Mouse (Mus musculus) small intestine, adult 2 months (tissue): Measurements from ENCODE around the gene Tbc1d17. TPM values are rescaled to one million over a fixed set of nuclear protein-coding genes. Genes with fewer than 3 reads are reported as not detected.

Source experiments
- H3K27ac ChIP-seq: fragments of 200-500 bp; 2 replicates; pipeline ENCODE4 v1.5.1; 2012; ENCODE audit warnings: low read depth, low read length, control low read depth, inconsistent platforms; ENCODE audit not compliant: insufficient read depth
- H3K27me3 ChIP-seq: fragments of 200-500 bp; 2 replicates; pipeline ENCODE4 v1.6.1; 2012; ENCODE audit warnings: mild to moderate bottlenecking, moderate library complexity, low read length, inconsistent platforms; ENCODE audit not compliant: control insufficient read depth, insufficient read depth
- H3K36me3 ChIP-seq: fragments of 200-500 bp; 2 replicates; pipeline ENCODE4 v1.6.1; 2012; ENCODE audit warnings: mild to moderate bottlenecking, low read length, control low read depth, inconsistent platforms; ENCODE audit not compliant: control insufficient read depth, insufficient read depth
- H3K4me1 ChIP-seq: fragments of 200-500 bp; 2 replicates; pipeline ENCODE4 v1.6.1; 2012; ENCODE audit warnings: low read length, inconsistent platforms, mixed read lengths; ENCODE audit not compliant: control insufficient read depth, insufficient read depth, insufficient read length
- H3K4me3 ChIP-seq: fragments of 200-500 bp; 2 replicates; pipeline ENCODE4 v1.5.1; 2012; ENCODE audit warnings: low read depth, mild to moderate bottlenecking, control low read depth, inconsistent platforms, low read length, moderate library complexity
- CTCF ChIP-seq: fragments of 200-500 bp; IDR thresholded peaks from 2 replicates; pipeline ENCODE4 v1.5.1; 2012; ENCODE audit warnings: low read depth, mild to moderate bottlenecking, control low read depth, inconsistent platforms, low read length, moderate library complexity, mixed read lengths; ENCODE audit not compliant: insufficient replicate concordance, insufficient read length; ENCODE audit errors: extremely low read depth
- POLR2A ChIP-seq: fragments of 200-500 bp; IDR thresholded peaks from 2 replicates; pipeline ENCODE4 v1.6.1; 2012; ENCODE audit warnings: low read depth, mild to moderate bottlenecking, control low read depth, inconsistent platforms, low read length, moderate library complexity
- WGBS: fragments of 180-500 bp; shearing (Covaris S2); methylation state at CpG from one replicate; pipeline ENCODE4 v1.1.7; 2018; 5-methylcytosine and 5-hydroxymethylcytosine counted together
- polyA plus RNA-seq: library from polyadenylated mRNA; depleted of rRNA; stranded (reverse); fragments of >200 nt; gene quantifications from 2 replicates; pipeline ENCODE4 v1.2.3, GENCODE M21; 2012

Gene Tbc1d17
- polyA plus RNA-seq, 1 experiment, result 63.2 TPM

DNA sequence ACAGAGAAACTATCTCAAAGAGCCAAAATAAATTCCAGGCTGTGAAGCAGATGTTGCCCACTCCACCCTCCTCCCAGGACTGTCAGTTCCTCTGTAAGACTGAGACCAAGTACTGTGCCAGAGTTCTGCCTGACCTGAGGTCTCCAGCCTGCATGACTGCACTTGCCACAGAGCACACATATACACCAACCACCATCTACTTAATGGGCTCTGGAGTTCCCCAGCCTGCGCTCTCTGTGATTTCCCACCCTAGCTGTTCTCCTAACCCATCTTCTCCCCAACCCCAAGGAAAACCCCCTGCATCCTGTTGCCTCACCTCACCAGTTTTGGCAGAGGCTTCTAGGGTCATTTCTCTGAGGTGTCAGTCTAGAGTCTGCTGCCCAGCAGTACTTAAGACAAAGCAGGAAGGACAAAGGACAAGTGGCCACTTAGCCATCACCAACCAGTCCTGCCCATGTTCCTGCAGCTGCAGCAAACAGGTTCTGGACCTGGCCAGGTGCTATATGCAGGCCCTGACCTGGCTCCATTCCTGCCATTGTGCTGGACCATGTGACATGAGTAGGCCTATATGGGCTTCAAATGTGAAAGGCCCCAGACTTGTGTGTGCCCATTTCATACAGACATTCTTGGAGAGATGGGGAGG is 13.4 kb downstream of the Tbc1d17 start:
- H3K4me3 ChIP-seq, result no peak overlapping the region
- H3K27ac ChIP-seq, result 0 out of 2 replicates have a peak overlapping the region, but pooled peaks have one; percentile 0
- H3K4me1 ChIP-seq, result peaks cover 21% of the 10 kb centered on the region
- TF ChIP-seq POLR2A, result no peak
- no peak for TF ChIP-seq CTCF
- H3K36me3 ChIP-seq, result peaks cover 13% of the 10 kb centered on the region
- 86% methylated on average over 1 of the region's 1 CpGs for WGBS
- no peaks in the 10 kb centered on the region for H3K27me3 ChIP-seq

DNA sequence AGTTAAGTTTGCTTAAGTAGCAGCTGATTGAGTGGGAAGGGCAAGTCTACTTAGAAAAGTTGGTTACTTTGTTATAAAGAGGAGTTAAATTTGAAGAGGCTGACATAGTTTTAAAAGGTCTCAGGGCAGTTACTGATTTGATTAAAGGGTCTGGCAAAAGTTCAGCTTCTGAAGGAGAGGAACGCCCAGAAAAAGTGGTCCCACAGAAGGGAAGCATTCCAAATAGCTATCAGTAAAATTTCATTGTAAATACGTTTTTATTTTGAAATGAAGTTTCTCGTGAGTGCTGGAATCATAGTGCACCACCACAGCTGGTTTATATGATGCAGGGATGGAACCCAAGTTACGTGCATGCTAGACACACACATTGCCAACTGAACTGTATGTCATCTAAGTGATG is 16.1 kb downstream of the Tbc1d17 start:
- no peak overlapping the region for H3K4me3 ChIP-seq
- WGBS, result 50% methylated on average over 4 of the region's 4 CpGs
- no peaks in the 10 kb centered on the region for H3K27me3 ChIP-seq
- H3K36me3 ChIP-seq, result peaks cover 35% of the 10 kb centered on the region
- H3K4me1 ChIP-seq, result peaks cover 8% of the 10 kb centered on the region
- TF ChIP-seq POLR2A (no peak), CTCF (no peak)
- no peak overlapping the region for H3K27ac ChIP-seq

DNA sequence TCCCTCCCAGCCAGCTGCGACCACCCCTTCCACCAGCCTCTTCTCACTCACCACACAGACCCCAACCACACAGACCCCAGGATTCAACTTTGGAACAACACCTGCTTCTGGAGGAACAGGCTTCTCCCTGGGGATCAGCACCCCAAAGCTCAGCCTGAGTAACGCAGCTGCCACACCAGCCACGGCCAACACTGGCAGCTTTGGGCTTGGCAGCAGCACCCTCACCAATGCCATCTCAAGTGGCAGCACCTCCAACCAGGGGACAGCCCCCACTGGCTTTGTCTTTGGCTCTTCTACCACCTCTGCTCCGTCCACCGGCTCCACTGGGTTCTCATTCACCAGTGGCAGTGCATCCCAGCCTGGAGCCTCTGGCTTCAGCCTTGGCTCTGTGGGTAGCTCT is 20.2 kb downstream of the Tbc1d17 start:
- H3K36me3 ChIP-seq, result peaks cover 36% of the 10 kb centered on the region
- H3K4me1 ChIP-seq, result no peaks in the 10 kb centered on the region; the same call in 1 of the 2 replicates
- WGBS, result 80% methylated on average over 5 of the region's 5 CpGs
- no peaks in the 10 kb centered on the region for H3K27me3 ChIP-seq
- no peak overlapping the region for H3K4me3 ChIP-seq
- no peak overlapping the region for H3K27ac ChIP-seq
- no peak for TF ChIP-seq POLR2A
- TF ChIP-seq CTCF, result no peak

DNA sequence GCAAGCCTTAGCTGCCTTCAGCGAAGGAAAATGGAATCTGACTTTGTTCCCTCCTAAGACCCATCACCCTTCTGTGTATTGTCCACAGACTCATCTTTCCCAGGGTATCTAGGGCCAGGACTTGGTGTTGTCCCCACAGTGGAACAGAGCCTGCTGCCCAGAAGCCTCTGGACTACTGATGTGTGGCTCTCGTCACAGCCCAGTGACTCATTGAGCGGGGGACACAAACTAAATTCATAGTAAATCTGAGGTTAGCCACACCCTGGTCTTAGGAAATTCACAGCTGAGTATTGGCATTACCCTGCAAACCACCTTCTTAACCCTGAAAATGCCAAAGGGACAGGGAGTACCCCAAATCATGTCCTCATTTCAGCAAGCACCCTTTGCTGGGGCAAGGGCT is 22.1 kb downstream of the Tbc1d17 start:
- no peaks in the 10 kb centered on the region for H3K27me3 ChIP-seq
- H3K27ac ChIP-seq, result no peak overlapping the region
- H3K4me1 ChIP-seq, result no peaks in the 10 kb centered on the region; the same call in 1 of the 2 replicates
- no peak overlapping the region for H3K4me3 ChIP-seq
- 73% methylated on average over 3 of the region's 3 CpGs for WGBS
- no peak for TF ChIP-seq CTCF
- TF ChIP-seq POLR2A, result no peak
- peaks cover 36% of the 10 kb centered on the region for H3K36me3 ChIP-seq

DNA sequence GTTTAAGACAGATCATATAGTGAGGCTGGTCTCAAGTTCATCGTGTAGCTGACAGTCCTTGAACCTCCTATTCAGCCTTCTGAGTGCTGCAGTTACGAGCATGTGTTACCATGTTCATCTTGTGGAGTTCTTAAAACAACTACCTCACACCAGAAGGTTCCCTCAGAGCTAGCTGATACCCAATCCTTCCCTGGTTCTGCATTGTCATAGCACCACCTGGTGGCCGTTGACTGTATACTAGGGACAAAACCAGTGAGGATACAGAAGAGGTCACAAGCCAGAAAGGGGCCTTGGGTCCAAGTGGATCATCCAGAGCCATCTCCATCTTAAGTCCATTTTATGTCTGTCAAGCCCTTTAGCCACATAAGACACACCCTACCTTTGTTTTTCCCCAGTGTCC is 24.0 kb downstream of the Tbc1d17 start:
- Histone ChIP-seq H3K36me3 (peaks cover 19% of the 10 kb centered on the region), H3K27ac (no peak overlapping the region), H3K4me3 (no peak overlapping the region), H3K27me3 (no peaks in the 10 kb centered on the region), H3K4me1 (peaks cover 7% of the 10 kb centered on the region; the same call in 1 of the 2 replicates)
- TF ChIP-seq CTCF (peak; percentile 48; the same call in 1 of the 2 replicates), POLR2A (no peak)
- 6% methylated on average over 3 of the region's 3 CpGs for WGBS

DNA sequence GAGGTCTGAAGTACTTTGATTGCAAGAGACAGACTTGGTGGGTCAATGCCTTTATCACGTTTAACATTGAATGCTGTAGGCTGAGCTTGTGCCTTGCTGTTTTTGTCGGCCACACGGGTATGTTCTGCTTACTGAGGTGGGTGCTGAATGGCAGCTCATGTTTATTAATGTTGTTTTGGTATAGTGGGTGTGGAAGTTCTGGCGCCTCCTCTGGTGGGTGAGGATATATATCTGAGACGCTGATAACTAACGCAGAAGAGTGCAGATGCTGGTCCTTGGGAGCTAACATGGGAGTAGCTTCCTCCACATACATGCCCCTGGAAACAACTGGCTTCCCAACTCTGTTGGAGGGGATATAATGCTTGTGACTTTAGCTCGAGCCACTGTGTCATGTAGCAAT is 25.5 kb downstream of the Tbc1d17 start:
- Histone ChIP-seq H3K36me3 (peaks cover 4% of the 10 kb centered on the region), H3K27me3 (no peaks in the 10 kb centered on the region), H3K27ac (no peak overlapping the region), H3K4me3 (no peak overlapping the region), H3K4me1 (peaks cover 8% of the 10 kb centered on the region; the same call in 1 of the 2 replicates)
- WGBS, result 22% methylated on average over 7 of the region's 7 CpGs
- TF ChIP-seq CTCF, result peak; percentile 14; the same call in 1 of the 2 replicates
- no peak for TF ChIP-seq POLR2A

DNA sequence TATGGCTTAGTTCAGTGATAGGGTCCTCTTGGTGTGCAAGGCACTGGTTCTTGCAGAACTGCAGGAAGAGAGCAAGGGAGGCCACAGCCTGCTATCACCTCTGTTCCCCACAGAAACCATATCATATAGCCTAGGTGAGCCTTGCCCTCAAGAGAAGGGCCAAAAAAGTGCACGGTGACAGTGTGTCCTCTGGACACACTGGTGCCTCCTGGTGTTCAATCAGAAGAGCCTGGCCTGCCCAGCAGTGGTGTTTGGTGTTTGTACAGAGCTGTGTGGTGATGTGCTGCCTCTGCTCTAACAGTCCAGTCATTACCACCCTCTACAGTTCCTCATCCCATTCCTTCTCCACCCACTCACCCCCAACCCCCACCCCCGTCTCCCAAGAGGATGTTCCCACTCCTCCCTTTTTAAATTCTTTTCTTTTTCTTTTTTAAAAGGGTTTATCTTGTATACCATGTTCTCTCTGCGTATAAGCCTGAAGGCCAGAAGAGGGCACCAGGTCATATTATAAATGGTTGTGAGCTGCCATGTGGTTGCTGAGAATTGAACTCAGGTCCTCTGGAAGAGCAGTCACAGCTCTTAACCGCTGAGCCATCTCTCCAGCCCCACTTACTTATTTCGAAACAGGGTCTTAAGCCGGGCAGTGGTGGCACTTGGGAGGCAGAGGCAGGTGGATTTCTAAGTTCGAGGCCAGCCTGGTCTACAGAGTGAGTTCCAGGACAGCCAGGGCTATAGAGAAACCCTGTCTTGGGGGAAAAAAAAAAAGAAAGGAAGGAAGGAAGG is 27.0 kb downstream of the Tbc1d17 start:
- H3K36me3 ChIP-seq, result no peaks in the 10 kb centered on the region
- peak; percentile 17; the same call in 1 of the 2 replicates for TF ChIP-seq CTCF
- TF ChIP-seq POLR2A, result no peak
- H3K4me3 ChIP-seq, result no peak overlapping the region
- H3K4me1 ChIP-seq, result peaks cover 13% of the 10 kb centered on the region; the same call in 1 of the 2 replicates
- no peak overlapping the region for H3K27ac ChIP-seq
- no peaks in the 10 kb centered on the region for H3K27me3 ChIP-seq
- 73% methylated on average over 7 of the region's 7 CpGs for WGBS
